Mouse (Mus musculus): ENCODE measurements around the gene Gm20517.

GRCm38 (mm10) chr17:47602289-47602688 is 9.1 kb upstream of the Gm20517 start:
- TF ChIP-seq CTCF (IDR thresholded peaks at IDR 0.05; ENCODE audit: low read depth) (no peak), EP300 (IDR thresholded peaks at IDR 0.05; ENCODE audit: low read depth) (no peak)
